Mouse (Mus musculus) heart, embryonic 14.5 days (tissue): ENCODE data around the gene Prkag2. TPM values are rescaled to one million over a fixed set of nuclear protein-coding genes. Genes with fewer than 3 reads are reported as not detected.

ENCODE experiments used
- ATAC-seq: fragments of 200-750 bp; cut with Nextera tagmentation; 2 replicates; pipeline ENCODE4 v1.8.0; 2017; ENCODE audit warnings: low read depth, moderate TSS enrichment; ENCODE audit not compliant: insufficient number of reproducible peaks, insufficient read depth, low FRiP score
- H3K27ac ChIP-seq, 2 experiments: fragments of 200-500 bp in 1 of 2; fragments of 300-500 bp in 1 of 2; sonication (generic) in 1 of 2; replicated peaks in 1 of 2; 2 replicates each; pipeline ENCODE4 v1.5.1; 2012 to 2014; ENCODE audit warnings: low read depth in 2 of 2, low read length in 2 of 2, control low read depth in 1 of 2, mild to moderate bottlenecking in 1 of 2, mixed read lengths in 1 of 2; ENCODE audit not compliant: control insufficient read depth in 1 of 2, insufficient read depth in 1 of 2
- H3K27me3 ChIP-seq: fragments of 300-500 bp; sonication (generic); 2 replicates; pipeline ENCODE4 v1.6.1; 2014; ENCODE audit warnings: mild to moderate bottlenecking, low read length, control low read depth; ENCODE audit not compliant: control insufficient read depth, insufficient read depth
- H3K36me3 ChIP-seq: fragments of 300-500 bp; sonication (generic); 2 replicates; pipeline ENCODE4 v1.6.1; 2014; ENCODE audit warnings: mild to moderate bottlenecking, control low read depth, low read length, mixed read lengths; ENCODE audit not compliant: control insufficient read depth, insufficient read depth
- H3K4me1 ChIP-seq, 2 experiments: fragments of 200-500 bp in 1 of 2; fragments of 300-500 bp in 1 of 2; sonication (generic) in 1 of 2; 2 replicates each; pipeline ENCODE4 v1.6.1; 2012 to 2014; ENCODE audit warnings: low read length in 2 of 2, control low read depth in 1 of 2, mixed read lengths in 1 of 2; ENCODE audit not compliant: control insufficient read depth in 2 of 2, insufficient read depth in 2 of 2
- H3K4me2 ChIP-seq: fragments of 300-500 bp; sonication (generic); 2 replicates; pipeline ENCODE4 v1.6.1; 2014; ENCODE audit warnings: mild to moderate bottlenecking, low read length
- H3K4me3 ChIP-seq, 2 experiments: fragments of 200-500 bp in 1 of 2; fragments of 300-500 bp in 1 of 2; sonication (generic) in 1 of 2; 2 replicates each; pipeline ENCODE4 v1.5.1; 2012 to 2014; ENCODE audit warnings: low read length in 2 of 2, mild to moderate bottlenecking in 2 of 2, control low read depth in 1 of 2, low read depth in 1 of 2, moderate library complexity in 1 of 2; ENCODE audit not compliant: control insufficient read depth in 1 of 2, insufficient read depth in 1 of 2
- H3K9ac ChIP-seq: fragments of 300-500 bp; sonication (generic); 2 replicates; pipeline ENCODE4 v1.6.1; 2014; ENCODE audit warnings: mild to moderate bottlenecking, low read length
- H3K9me3 ChIP-seq: fragments of 300-500 bp; sonication (generic); 2 replicates; pipeline ENCODE4 v1.6.1; 2016; ENCODE audit warnings: low read length, control low read depth; ENCODE audit not compliant: control insufficient read depth
- WGBS: fragments of 180-500 bp; shearing (Covaris S2); extraction: QIAGEN DNeasy Blood & Tissue Kit; methylation state at CpG from one replicate; pipeline ENCODE4 v1.1.7; 2014; 5-methylcytosine and 5-hydroxymethylcytosine counted together
- polyA plus RNA-seq: library from polyadenylated mRNA; unstranded; fragments of >200 nt; fragmentation: Nextera tagmentation; extraction: Ambion mirVana; gene quantifications from 2 replicates; pipeline ENCODE4 v1.2.1, GENCODE M21; 2014

The Prkag2 gene
- polyA plus RNA-seq, 1 experiment from 2014 or later: 120 TPM

GRCm38 (mm10) chr5:25099367-25100156 lies 880 bp downstream of the Prkag2 start:
- no peaks in the 10 kb centered on the region for H3K9me3 ChIP-seq
- ATAC-seq: peak; percentile 45
- H3K9ac ChIP-seq: peak overlapping the region; percentile 81
- H3K36me3 ChIP-seq: no peaks in the 10 kb centered on the region
- WGBS: under 1% methylated on average over 44 of the region's 45 CpGs
- H3K27ac ChIP-seq: peak overlapping the region in 1 of 2 experiments; percentile 62; a peak in 3 of 4 replicates
- H3K4me3 ChIP-seq: peak overlapping the region; percentile 68 to 72
- peak overlapping the region; percentile 98 for H3K4me2 ChIP-seq
- peaks cover 18% of the 10 kb centered on the region for H3K27me3 ChIP-seq
- peaks cover 17 to 29% of the 10 kb centered on the region in 2 experiments for H3K4me1 ChIP-seq

DNA sequence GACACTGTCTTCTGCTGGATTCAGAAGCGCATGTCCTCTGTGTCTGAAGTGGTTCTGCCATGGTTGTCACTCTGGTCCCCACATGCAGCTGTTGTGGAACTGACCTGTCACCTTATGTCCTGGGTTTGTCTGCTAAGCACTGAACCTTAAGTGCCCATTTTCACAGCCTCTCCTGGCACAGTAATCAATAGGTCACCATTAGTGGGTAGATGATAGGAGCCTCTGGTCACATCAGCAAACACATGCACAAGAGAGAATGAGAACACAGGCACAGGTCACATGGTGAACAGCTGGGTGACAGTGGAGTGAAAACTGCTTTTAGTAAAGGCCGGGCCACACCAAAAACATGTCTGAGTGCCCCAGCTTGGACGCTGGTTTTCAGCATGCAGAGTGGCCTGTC lies 2.6 kb downstream of the Prkag2 start:
- Histone ChIP-seq H3K36me3 (no peaks in the 10 kb centered on the region), H3K4me2 (no peak overlapping the region), H3K9ac (no peak overlapping the region), H3K27ac (no peak overlapping the region), H3K4me1 (peaks cover 17 to 29% of the 10 kb centered on the region in 2 experiments), H3K27me3 (peaks cover 18% of the 10 kb centered on the region), H3K9me3 (no peaks in the 10 kb centered on the region), H3K4me3 (no peak overlapping the region)
- no peak for ATAC-seq
- 72% methylated on average over 3 of the region's 3 CpGs for WGBS

DNA sequence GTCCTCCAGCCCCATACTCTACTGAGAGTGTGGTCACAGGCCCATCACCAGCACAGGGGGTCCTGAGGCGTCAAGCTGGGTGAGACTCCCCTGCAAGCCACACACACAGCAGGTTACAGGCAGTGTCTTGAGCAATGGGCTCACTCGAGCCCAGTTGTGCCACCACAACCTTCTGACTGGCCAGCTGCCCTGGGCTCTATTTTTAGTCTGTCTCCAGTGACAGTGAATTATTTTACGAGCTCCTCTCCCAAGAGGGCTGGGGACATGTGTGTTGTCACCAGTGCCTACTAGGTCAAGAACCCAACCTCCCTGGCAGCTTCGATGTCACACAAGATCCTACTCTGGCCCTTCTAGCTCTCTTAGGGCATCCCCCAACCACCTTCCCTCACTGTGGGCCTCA lies 4.0 kb downstream of the Prkag2 start:
- Histone ChIP-seq H3K27ac (no peak overlapping the region), H3K4me2 (no peak overlapping the region), H3K9ac (no peak overlapping the region), H3K27me3 (peaks cover 11% of the 10 kb centered on the region), H3K4me3 (no peak overlapping the region), H3K9me3 (no peaks in the 10 kb centered on the region), H3K4me1 (peaks cover 17 to 27% of the 10 kb centered on the region in 2 experiments), H3K36me3 (no peaks in the 10 kb centered on the region)
- ATAC-seq: no peak
- WGBS: 42% methylated on average over 4 of the region's 4 CpGs

DNA sequence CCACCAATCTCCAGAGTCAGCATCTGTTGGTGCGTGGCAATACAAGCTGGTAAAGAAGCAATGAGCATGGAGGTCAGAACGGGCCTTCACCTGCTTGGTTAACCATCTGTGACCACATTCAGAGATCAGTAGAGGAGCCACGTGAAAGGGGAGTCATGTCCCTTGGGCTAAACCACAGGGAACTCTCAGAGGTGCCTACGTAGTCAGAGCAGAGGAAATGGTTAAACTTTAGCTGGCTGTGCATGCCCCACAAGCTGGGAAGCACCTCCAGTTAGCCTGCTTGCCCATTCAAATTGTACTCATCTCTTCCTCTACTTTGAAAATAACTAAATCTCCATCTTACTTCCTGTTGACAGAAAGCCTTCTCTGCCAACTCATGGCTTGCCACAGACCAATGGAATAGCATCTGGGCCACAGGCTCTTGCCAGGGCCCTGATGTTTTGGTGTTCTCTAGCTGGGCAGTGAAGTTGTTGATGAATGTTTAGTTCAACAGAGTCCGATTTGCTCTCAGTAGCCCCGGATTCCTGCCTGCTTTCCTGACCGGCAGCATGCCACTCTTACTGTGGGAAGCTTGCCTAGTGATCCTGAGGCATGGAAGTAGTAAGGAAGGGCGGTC lies 7.7 kb downstream of the Prkag2 start:
- ATAC-seq: no peak
- WGBS: 80% methylated on average over 8 of the region's 8 CpGs
- Histone ChIP-seq H3K36me3 (no peaks in the 10 kb centered on the region), H3K4me1 (peaks cover 15 to 24% of the 10 kb centered on the region in 2 experiments), H3K4me3 (no peak overlapping the region), H3K27ac (no peak overlapping the region), H3K4me2 (no peak overlapping the region), H3K9me3 (no peaks in the 10 kb centered on the region), H3K27me3 (no peaks in the 10 kb centered on the region), H3K9ac (no peak overlapping the region)

DNA sequence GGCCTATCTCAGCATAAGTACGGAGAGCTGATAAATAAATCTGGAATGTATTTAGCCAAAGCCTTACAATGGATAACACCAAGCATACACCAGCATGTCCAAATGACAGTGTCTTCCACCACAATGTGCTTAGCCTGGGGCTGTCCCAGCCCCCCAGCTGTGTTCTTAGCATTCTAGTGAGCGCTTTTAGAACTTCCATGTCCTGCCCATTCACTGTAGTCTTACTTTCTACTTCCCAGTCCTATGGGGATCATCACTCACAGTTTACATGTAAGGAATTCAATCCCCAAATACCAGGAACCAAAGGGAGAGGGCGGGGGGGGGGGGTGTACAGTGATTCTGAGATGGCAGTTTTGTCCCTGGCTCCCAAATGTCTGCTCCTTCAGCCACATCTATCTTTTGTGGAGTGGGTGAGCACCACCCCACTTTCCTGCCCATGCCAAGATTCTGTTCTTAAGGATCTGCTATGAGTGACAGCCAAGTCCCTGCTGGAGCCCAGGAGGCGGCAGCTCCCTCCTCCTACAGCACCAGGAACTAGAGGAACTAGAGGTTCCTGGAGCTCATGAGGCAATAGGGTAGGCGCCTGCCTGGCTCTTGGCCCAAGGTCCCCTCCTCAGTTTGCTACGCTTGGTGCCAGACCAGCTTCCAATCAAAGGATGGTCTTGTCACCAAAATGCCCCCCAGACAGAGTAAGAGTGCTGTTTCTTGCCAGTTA lies 11.0 kb downstream of the Prkag2 start:
- no peak for ATAC-seq
- Histone ChIP-seq H3K27me3 (no peaks in the 10 kb centered on the region), H3K36me3 (no peaks in the 10 kb centered on the region), H3K4me1 (peaks cover 24 to 30% of the 10 kb centered on the region in 2 experiments), H3K4me3 (no peak overlapping the region), H3K9me3 (no peaks in the 10 kb centered on the region), H3K9ac (no peak overlapping the region), H3K27ac (no peak overlapping the region), H3K4me2 (no peak overlapping the region)
- 81% methylated on average over 6 of the region's 6 CpGs for WGBS

- H3K9me3 ChIP-seq: no peaks in the 10 kb centered on the region
- no peak overlapping the region for H3K4me3 ChIP-seq
- no peaks in the 10 kb centered on the region for H3K27me3 ChIP-seq
- WGBS: 77% methylated on average over 4 of the region's 4 CpGs
- no peaks in the 10 kb centered on the region for H3K36me3 ChIP-seq
- H3K27ac ChIP-seq: no peak overlapping the region
- no peak overlapping the region for H3K9ac ChIP-seq
- no peak for ATAC-seq
- H3K4me1 ChIP-seq: peaks cover 27 to 37% of the 10 kb centered on the region in 2 experiments
- no peak overlapping the region for H3K4me2 ChIP-seq
Measured at GRCm38 (mm10) chr5:25088633-25089032, 11.8 kb downstream of the Prkag2 start.

- 64% methylated on average over 13 of the region's 13 CpGs for WGBS
- Histone ChIP-seq H3K4me3 (no peak overlapping the region), H3K9me3 (no peaks in the 10 kb centered on the region), H3K27me3 (no peaks in the 10 kb centered on the region), H3K36me3 (no peaks in the 10 kb centered on the region), H3K27ac (no peak overlapping the region), H3K4me2 (no peak overlapping the region), H3K4me1 (peaks cover 27 to 37% of the 10 kb centered on the region in 2 experiments), H3K9ac (no peak overlapping the region)
- no peak for ATAC-seq
Measured at GRCm38 (mm10) chr5:25088111-25088510, 12.3 kb downstream of the Prkag2 start.
